Mouse (Mus musculus) frontal cortex, postnatal 25 days (tissue): ENCODE results near the gene Crybb2.
A peak's percentile ranks its signal among the peaks of the same experiment; 100 is the strongest.

Experiments used
- DNase-seq, 2 experiments: peaks; one replicate each; pipeline ENCODE4 v3.0.0; 2022; ENCODE audit warnings: low spot score in 2 of 2

The Crybb2 gene

DNA sequence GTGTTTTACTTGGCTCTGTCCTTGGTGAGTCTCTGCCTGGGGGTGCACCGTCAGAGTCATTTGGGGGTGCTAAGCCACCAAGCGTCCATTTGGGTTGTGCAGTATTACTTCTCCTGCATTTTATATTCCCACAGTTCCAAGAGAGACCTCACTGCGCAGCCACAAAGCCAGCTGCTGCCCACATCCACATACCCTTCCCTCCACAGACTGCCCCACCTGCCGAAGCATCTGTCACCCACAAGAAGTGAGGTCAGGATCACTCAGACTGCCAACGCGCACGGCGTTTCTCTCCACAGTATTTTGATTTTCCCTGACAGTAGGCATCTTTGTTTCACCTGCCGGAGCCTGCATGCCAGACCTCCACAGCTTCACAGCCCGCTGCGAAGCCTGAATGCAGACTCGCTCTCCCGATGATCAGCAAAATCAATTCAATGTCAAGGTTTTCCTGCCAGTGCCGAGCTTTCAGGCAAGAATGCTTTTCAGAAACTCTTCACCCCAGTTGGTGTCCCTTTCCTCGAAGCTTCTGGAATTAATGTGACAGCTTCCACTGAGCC lies 38.6 kb downstream of the Crybb2 start:
- no peak for DNase-seq

DNA sequence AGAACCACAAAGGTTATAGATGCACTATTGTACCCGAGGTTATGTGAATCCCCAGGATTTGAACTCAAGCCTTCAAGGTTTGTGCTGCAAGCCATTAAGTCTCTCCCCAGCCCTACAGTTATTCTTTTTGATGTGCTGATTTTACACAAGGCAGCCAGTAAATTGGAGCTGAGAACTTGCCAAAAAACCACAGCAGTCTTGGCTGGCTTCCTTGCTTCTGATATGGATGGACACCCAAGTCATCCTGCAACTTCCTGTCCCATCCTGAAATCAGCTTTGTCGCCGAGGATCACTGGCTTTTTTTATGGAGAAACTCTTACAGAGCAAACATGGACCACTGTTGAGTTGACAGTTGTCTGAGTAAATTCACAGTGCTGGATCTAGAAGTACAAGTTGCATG lies 39.8 kb downstream of the Crybb2 start:
- no peak for DNase-seq

DNA sequence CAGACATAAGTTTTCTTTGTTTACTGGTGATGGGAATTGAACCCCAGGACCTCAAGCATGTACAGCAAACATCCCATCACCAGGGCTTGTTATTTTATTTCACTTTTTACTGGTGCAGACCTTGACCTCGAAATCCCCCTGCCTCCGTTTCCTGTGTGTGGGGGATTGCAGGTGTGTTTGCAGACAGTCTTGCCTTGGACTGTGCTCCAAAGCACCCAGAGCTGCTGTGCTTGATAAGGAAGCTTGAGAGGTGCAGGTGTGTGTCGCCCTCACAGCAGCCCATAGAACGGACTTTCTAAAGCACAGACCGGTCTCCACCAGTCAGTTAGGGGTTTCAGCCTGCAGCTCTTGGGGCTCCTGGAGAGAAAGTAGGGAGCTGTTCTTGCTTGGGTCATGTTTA lies 43.2 kb downstream of the Crybb2 start:
- DNase-seq: no peak

DNA sequence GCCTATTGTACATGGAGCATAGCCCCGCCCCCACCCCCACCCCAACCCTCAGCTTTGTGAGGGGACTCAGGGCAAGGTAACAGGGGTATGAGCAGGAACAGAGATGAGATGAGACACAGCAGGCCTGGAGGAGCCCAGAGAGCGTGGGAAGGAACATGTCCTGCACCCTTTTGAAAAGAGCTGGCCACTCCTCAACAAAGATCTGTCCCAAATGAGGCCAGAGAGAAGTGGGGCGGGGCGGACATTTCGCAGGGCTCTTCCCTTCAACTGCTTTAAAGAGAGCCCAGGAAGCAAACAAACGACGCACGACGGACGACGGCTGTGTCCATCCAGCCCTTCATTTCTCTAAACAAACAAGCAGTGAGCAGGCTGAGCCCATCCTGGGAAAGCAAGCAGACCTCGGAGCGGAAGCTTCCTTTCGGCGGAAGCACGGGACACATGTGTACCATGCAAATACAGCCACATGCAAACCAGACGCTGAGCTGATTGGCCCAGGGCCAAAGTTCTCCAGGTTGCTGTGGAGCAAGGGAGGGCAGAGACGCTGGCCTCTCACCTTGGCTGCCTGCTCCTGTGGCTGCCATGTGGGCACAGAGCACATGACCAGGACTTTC lies 45.7 kb downstream of the Crybb2 start:
- no peak for DNase-seq

DNA sequence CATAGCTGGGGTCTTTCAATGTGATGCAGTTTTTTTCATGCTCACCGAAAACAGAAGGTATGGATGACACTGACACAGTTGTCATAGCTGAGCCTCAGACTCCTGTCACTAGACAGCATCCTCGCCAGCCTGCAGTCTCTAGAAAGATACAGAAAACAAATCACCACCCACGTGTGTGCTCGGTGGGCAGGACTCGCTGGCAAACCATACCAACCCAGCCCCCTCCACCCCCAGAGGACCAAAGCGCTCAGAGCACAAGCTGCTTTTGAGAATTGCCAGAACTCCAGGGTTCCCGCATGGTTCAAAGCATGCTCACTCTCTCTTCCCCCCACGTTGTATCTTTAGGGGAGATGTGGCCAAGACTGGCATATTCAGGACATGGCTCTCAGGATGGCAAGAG lies 51.7 kb downstream of the Crybb2 start:
- peak in 1 of 2 experiments; percentile 48 for DNase-seq

DNA sequence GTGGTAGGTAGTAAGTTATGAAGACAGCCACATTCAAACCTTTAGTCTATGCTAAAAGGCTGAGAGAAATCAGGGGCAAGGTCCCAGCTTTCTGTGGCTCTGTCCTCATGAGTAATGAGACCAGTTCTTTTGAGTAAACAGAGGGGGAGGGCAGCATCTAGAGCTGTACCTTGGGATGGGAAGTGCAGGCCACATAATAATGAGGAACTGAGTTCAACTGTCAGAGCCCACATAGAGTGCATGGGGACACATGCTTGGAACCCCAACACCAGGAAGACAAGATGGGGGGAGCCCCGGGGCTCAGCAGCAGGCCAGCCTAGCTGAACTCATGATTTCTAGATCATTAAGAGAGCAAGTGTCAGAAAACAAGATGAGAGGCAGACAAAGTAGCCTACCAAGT lies 52.9 kb downstream of the Crybb2 start:
- no peak for DNase-seq

DNA sequence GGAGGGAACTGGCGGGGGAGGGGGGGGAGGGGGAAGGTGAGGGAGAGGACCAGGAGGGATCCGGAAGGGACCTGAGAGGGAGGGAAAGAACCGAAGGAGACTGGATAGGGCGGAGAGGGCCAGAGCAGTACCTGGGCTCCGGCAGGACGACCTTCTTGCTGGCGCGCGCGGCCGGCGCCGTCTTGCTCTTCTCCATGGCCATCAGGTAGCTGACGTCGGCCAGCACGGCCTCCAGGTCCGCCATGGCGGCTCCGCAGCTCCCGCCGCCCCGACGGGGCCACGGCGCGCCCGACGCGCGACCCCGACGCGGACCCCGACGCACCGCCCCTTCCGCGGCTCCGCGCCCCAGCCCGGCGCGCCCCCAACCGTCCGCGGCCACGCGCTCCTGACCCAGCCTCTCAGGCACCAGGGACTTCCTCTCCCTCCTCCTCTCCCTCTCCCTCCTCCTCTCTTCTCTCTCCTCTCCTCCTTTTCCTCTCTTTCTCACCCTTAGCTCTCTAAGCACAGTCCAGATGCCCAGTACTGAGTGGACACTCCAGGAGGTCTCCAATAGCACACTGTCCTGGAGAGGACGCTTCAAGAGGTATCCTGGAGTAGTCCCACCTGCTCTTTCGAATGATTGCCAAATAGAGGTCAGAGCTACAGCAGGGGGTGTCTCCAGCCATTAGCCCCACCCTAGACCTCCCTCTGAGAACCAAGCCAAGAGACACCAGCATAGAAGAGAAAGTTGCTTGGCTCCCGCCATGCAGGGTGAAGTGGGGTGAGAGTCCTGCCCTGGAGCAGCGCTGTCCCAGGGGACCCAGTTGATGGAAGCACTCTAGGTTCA lies 54.5 kb downstream of the Crybb2 start, which contains the start of gene Grk3:
Grk3 (minus strand) TSS at position 556 of the 826 bp plus-strand sequence.
- peak; percentile 39 to 41 for DNase-seq

DNA sequence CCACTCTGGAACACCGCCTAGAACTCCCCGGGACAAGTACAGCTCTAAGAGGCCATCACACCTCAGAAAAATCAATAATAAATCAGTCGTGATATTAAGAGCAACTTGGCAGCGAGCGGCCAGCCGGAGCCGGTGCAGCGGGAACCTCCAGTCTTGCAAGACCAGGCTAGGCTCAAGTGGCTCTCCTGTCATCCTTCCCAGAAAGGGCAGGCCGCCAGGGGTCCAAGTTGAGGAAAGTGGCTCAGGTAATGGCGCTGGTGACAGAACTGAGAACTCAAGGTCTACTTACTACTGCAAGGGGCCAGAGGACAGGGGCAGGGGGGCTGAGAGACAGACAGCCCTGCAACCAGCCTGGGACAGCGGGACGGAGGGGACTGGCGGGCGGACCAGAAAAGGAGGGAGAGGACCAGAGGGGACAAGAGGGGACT lies 55.1 kb downstream of the Crybb2 start:
- DNase-seq: no peak

DNA sequence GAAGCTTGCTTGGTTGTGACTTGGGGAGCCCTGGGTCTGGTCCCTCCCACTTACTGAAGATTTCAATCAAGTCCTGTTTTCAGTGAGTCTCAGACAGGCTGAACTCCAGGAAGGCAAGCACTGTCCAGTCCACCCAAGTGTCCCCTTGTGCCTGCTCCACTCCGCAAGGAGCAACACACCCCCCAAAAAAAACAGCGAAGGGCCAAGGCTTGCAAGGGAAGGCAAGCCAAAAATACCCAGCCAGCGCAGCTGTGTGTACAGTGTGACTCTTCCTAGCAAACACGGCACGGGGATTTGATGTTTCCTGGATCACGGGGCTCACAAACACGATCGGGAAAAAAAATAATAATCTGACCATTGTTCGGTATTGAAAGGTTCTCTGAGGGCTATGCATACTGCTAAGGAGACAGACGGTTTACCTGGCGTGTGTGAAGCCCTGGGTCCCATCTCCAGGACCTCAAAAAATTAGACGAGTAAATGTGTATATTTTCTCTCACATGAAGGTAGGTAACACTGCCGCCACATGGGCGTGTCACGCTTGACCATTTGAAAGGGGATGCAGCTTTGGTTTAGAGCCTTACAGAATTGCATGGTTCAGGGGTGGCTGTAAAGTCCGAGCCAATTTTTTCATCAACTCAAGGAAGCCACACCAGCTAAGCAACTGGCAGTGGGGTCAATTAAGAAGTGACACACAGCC lies 55.7 kb downstream of the Crybb2 start:
- DNase-seq: no peak

DNA sequence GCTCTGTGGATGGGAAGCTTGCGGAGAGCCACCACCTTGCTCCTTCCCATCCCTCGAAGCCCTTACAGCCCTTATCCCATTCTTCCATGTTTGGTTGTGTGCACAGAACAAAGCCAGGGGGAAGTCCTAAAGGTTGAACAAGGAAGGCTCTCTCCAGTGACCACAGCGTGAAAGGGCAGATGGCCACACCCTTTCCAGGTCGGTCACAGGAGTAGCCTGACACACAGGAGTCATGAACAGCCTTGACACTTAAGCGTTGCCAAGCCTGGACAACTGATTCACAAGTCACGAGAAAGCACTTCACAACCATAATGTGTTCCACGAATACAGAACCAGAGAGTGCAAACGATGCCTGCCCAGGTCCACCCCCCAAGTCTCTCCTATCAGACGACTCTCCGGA lies 58.0 kb downstream of the Crybb2 start:
- no peak for DNase-seq

DNA sequence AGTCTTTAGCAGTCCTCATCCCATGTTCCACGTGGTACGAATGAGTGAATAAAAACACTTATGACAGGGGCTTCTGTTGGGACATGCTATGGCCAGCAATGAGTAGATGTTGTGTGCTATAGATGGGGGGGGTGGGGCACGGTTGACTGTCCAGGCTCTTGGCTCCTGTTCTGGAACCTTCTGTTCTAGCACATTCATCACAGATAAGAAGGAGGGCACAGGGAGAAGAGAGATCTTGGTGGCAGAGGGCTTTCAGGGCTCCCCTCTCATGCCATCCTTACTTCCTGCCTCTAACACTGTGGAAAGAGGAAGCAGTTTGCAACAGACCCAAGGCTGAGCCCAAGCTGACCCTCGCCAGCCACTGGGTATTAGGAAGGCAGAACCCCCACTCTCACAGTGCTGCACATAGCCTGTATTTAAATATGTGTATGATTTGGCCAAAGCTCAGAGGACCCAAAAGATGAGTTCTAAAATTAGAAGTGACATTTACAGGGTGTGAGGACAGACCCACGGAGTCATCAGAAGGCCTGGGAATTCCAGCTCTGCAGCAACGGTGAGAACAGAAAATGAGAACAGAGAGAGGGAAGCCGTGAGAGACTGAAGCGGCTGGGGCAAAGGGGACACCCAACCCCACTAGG lies 60.6 kb downstream of the Crybb2 start:
- no peak for DNase-seq

DNA sequence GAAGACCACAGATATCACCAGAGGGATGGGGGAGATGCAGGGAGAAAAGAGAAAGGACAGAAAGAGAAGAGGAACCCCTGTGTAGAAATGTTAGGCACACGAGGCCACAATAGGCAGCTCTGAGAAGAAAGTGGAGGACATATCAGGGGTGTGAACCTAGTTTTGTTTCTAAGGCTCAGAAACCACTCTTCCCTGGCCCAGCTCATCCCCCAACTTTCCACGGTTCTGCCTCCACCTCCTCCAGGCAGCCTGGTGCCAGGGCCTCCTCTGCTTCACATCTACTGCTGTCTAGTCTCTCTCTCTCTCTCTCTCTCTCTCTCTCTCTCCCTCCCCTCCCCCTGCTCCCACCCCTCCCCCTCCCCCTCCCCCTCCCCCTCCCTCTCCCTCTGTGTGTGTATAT lies 61.4 kb downstream of the Crybb2 start:
- no peak for DNase-seq
